Mouse (Mus musculus) cortical plate, adult 2 months (tissue): ENCODE data around the gene Mapk8ip1.
A peak's percentile ranks its signal among the peaks of the same experiment; 100 is the strongest.

ENCODE experiments used
- CTCF ChIP-seq: fragments of 200-500 bp; IDR thresholded peaks from 2 replicates; pipeline ENCODE4 v1.5.1; 2011; ENCODE audit warnings: mild to moderate bottlenecking, control low read depth, low read length; ENCODE audit not compliant: insufficient read depth; ENCODE audit errors: extremely low read depth
- POLR2A ChIP-seq: fragments of 200-500 bp; IDR thresholded peaks from 2 replicates; pipeline ENCODE4 v1.6.1; 2011; ENCODE audit warnings: mild to moderate bottlenecking, low read length, control low read depth; ENCODE audit not compliant: insufficient read depth; ENCODE audit errors: extremely low read depth

GRCm38 (mm10) chr2:92392318-92393264 is 8.5 kb downstream of the Mapk8ip1 start:
- TF ChIP-seq CTCF (no peak), POLR2A (peak; percentile 28; the same call in 1 of the 2 replicates)
